Mouse (Mus musculus): ENCODE data around the gene Gal3st2. TPM values are rescaled to one million over a fixed set of nuclear protein-coding genes. Genes with fewer than 3 reads are reported as not detected.
A peak's percentile ranks its signal among the peaks of the same experiment; 100 is the strongest.
"Not testable (repeated sequence)": the region's sequence is repeated elsewhere in the genome, so short reads cannot be mapped to it uniquely, and the experiment has no call there.

Gene Gal3st2
- polyA plus RNA-seq, 1 experiment from 2014 or later, result not detected

DNA sequence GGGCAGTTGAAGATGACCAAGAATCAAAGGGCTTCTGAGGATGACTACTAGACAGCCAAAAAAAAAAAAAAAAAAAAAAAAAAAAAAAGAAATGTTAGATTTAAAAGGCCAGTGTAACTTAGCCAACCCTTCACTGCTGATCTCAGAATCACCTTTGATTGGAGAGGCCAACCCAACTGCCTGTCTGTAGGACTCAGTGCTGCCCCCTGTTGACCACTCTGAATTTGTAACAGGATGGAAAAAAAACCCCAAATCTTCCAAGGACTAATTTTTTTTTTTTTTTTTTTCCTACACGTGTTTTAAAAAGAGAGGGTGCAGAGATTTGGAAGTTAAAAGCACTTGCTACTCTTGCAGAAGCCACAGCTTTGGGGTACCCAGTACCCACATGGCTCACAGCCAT lies 29.8 kb downstream of the Gal3st2 start:
- ATAC-seq (ENCODE audit: low FRiP score, low read depth), result not testable (repeated sequence)

DNA sequence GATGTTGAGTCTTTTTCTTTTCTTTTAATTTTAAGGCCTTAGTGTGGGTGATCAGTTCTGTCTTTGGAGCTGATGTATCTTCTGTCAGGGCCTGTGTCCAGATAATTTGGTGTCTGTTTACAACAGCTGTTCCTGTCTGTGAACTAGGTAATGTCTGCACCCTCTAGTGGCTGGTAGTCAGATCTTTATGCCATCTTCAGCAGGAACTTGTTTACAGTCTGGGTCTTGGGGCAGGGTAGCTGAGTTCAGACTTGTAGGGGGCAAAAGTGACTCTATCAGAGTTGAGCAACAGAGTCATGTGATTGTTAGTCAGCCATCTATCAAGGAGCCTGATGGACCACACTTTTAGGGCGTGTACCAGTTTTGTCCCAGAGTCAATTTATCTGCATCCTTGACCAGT lies 36.3 kb downstream of the Gal3st2 start:
- not testable (repeated sequence) for ATAC-seq (ENCODE audit: low FRiP score, low read depth)
- no CpG with 5 or more reads among the region's 1 CpGs for WGBS

More for the DNA sequence above, 29.8 kb downstream of the Gal3st2 start:
- H3K4me3 ChIP-seq; H3K9me3 ChIP-seq; H3K9ac ChIP-seq (replicated peaks); H3K4me1 ChIP-seq; H3K27me3 ChIP-seq; H3K4me2 ChIP-seq (replicated peaks); H3K27ac ChIP-seq (replicated peaks); H3K36me3 ChIP-seq: not testable (repeated sequence)
- 62% methylated on average over 1 of the region's 1 CpGs for WGBS

DNA sequence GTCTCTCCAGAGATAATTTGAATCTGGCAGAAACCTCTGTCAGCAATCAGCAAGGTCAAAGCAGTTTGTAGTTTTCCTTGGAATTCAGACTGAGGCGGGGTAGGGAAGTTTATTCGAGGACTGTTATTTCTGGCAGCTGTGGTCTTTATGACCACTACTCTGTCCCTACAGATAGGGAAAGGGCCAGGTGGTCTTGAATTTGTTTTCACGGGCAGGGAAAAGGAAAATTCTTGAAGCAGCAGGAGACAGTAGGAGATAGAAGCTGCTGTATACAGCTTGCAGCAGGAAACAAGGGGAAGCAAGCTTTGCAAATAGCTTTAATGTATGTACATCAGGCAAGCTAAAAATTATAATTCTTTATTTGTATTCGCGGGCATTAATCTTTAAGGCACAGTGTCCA lies 40.2 kb downstream of the Gal3st2 start:
- ATAC-seq (ENCODE audit: low FRiP score, low read depth); H3K9me3 ChIP-seq; H3K9ac ChIP-seq (replicated peaks); H3K4me1 ChIP-seq; H3K4me2 ChIP-seq (replicated peaks); H3K4me3 ChIP-seq; H3K27ac ChIP-seq (replicated peaks); H3K36me3 ChIP-seq; H3K27me3 ChIP-seq: not testable (repeated sequence)
- 77% methylated on average over 5 of the region's 5 CpGs for WGBS

More for the DNA sequence above, 36.3 kb downstream of the Gal3st2 start:
- H3K4me2 ChIP-seq (replicated peaks); H3K9ac ChIP-seq (replicated peaks); H3K36me3 ChIP-seq; H3K4me3 ChIP-seq; H3K27me3 ChIP-seq; H3K27ac ChIP-seq (replicated peaks); H3K4me1 ChIP-seq; H3K9me3 ChIP-seq: not testable (repeated sequence)

DNA sequence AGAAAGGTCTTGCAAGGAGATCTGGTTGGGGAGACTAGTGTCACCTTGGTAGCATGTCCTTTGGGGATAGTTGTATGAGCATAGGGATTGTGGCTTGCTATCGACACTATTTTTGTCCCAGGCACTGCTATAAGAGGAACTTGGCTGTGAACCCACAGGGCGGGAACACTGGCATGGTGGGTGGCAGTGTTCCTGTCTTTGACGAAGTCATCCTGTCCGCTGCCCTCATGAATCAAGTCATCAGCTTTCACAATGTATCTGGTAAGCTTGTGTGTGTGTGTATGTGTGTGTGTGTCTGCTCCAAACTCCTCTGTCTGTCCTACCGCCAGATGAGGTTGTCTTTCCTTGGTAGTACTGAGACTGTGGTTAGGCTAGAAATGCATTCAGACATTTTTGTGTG lies 45.6 kb downstream of the Gal3st2 start:
- not testable (repeated sequence) for H3K4me2 ChIP-seq (replicated peaks); H3K9ac ChIP-seq (replicated peaks); H3K36me3 ChIP-seq; H3K9me3 ChIP-seq; H3K27me3 ChIP-seq; H3K4me3 ChIP-seq; ATAC-seq (ENCODE audit: low FRiP score, low read depth); H3K4me1 ChIP-seq; H3K27ac ChIP-seq (replicated peaks)
- 80% methylated on average over 3 of the region's 5 CpGs for WGBS

- not testable (repeated sequence) for H3K4me3 ChIP-seq; H3K27ac ChIP-seq (replicated peaks); H3K4me2 ChIP-seq (replicated peaks); H3K9ac ChIP-seq (replicated peaks); H3K27me3 ChIP-seq; H3K36me3 ChIP-seq; H3K9me3 ChIP-seq; H3K4me1 ChIP-seq
- ATAC-seq (ENCODE audit: low FRiP score, low read depth), result 0 out of 2 replicates have a peak, but pooled peaks have one; percentile 14
- WGBS, result no CpG with 5 or more reads among the region's 11 CpGs
Observed at GRCm38 (mm10) chr1:93908977-93909586, 48.0 kb downstream of the Gal3st2 start.

GRCm38 (mm10) chr1:93911877-93912276 lies 50.8 kb downstream of the Gal3st2 start:
- H3K4me1 ChIP-seq; H3K36me3 ChIP-seq; H3K4me3 ChIP-seq; H3K9ac ChIP-seq (replicated peaks); H3K9me3 ChIP-seq; H3K27ac ChIP-seq (replicated peaks); H3K27me3 ChIP-seq; H3K4me2 ChIP-seq (replicated peaks): not testable (repeated sequence)
- ATAC-seq (ENCODE audit: low FRiP score, low read depth), result 0 out of 2 replicates have a peak, but pooled peaks have one; percentile 42
- WGBS, result no CpG with 5 or more reads among the region's 2 CpGs

- not testable (repeated sequence) for ATAC-seq (ENCODE audit: low FRiP score, low read depth); H3K4me2 ChIP-seq (replicated peaks); H3K9ac ChIP-seq (replicated peaks); H3K9me3 ChIP-seq; H3K27ac ChIP-seq (replicated peaks); H3K36me3 ChIP-seq; H3K4me1 ChIP-seq; H3K27me3 ChIP-seq; H3K4me3 ChIP-seq
- WGBS, result 85% methylated on average over 3 of the region's 3 CpGs
Observed at GRCm38 (mm10) chr1:93917160-93917559, 56.1 kb downstream of the Gal3st2 start.

- ATAC-seq (ENCODE audit: low FRiP score, low read depth); H3K4me1 ChIP-seq; H3K36me3 ChIP-seq; H3K4me3 ChIP-seq; H3K4me2 ChIP-seq (replicated peaks); H3K27me3 ChIP-seq; H3K9me3 ChIP-seq; H3K9ac ChIP-seq (replicated peaks); H3K27ac ChIP-seq (replicated peaks): not testable (repeated sequence)
- WGBS, result 90% methylated on average over 2 of the region's 2 CpGs
Observed at GRCm38 (mm10) chr1:93918011-93918410, 56.9 kb downstream of the Gal3st2 start, which contains the start of gene Gal3st2b. Gal3st2b (plus strand) TSS chr1:93918311.

GRCm38 (mm10) chr1:93918775-93919174 lies 57.7 kb downstream of the Gal3st2 start:
- ATAC-seq (ENCODE audit: low FRiP score, low read depth); H3K4me3 ChIP-seq; H3K9ac ChIP-seq (replicated peaks); H3K36me3 ChIP-seq; H3K27me3 ChIP-seq; H3K4me2 ChIP-seq (replicated peaks); H3K9me3 ChIP-seq; H3K4me1 ChIP-seq; H3K27ac ChIP-seq (replicated peaks): not testable (repeated sequence)
- WGBS, result 91% methylated on average over 1 of the region's 1 CpGs

- not testable (repeated sequence) for H3K27me3 ChIP-seq; H3K36me3 ChIP-seq; ATAC-seq (ENCODE audit: low FRiP score, low read depth); H3K27ac ChIP-seq (replicated peaks); H3K4me2 ChIP-seq (replicated peaks); H3K4me3 ChIP-seq; H3K4me1 ChIP-seq; H3K9ac ChIP-seq (replicated peaks); H3K9me3 ChIP-seq
- WGBS, result 86% methylated on average over 3 of the region's 3 CpGs
Observed at GRCm38 (mm10) chr1:93919321-93919720, 58.2 kb downstream of the Gal3st2 start.

- H3K27ac ChIP-seq (replicated peaks); H3K9ac ChIP-seq (replicated peaks); H3K4me1 ChIP-seq; H3K27me3 ChIP-seq; H3K4me2 ChIP-seq (replicated peaks); ATAC-seq (ENCODE audit: low FRiP score, low read depth); H3K9me3 ChIP-seq; H3K4me3 ChIP-seq; H3K36me3 ChIP-seq: not testable (repeated sequence)
- whole genome bisulfite sequencing, result 84% methylated on average over 3 of the region's 3 CpGs
Observed at GRCm38 (mm10) chr1:93922609-93923008, 61.5 kb downstream of the Gal3st2 start.

GRCm38 (mm10) chr1:93923098-93923497 lies 62.0 kb downstream of the Gal3st2 start:
- not testable (repeated sequence) for H3K9me3 ChIP-seq; H3K27ac ChIP-seq (replicated peaks); H3K4me1 ChIP-seq; ATAC-seq (ENCODE audit: low FRiP score, low read depth); H3K4me3 ChIP-seq; H3K4me2 ChIP-seq (replicated peaks); H3K9ac ChIP-seq (replicated peaks); H3K36me3 ChIP-seq; H3K27me3 ChIP-seq
- WGBS, result 68% methylated on average over 2 of the region's 2 CpGs

Measured in midbrain, embryonic 12.5 days (tissue).